Mouse (Mus musculus) embryonic fibroblast, embryonic 13.5 days (primary cell): ENCODE data around the gene Btnl2.

Experiments used
- CTCF ChIP-seq: IDR thresholded peaks from 2 replicates; pipeline ENCODE4 v1.5.1; 2011; ENCODE audit warnings: mild to moderate bottlenecking, control low read depth, low read length, moderate library complexity, borderline replicate concordance; ENCODE audit not compliant: insufficient read depth
- POLR2A ChIP-seq: IDR thresholded peaks from 2 replicates; pipeline ENCODE4 v1.6.1; 2011; ENCODE audit warnings: low read depth, mild to moderate bottlenecking, control low read depth, low read length, moderate library complexity

- TF ChIP-seq CTCF (no peak), POLR2A (no peak)
Observed at GRCm38 (mm10) chr17:34346041-34346440, 8.6 kb upstream of the Btnl2 start.
